Mouse (Mus musculus): ENCODE measurements around the gene Ccnk.

Ccnk gene

DNA sequence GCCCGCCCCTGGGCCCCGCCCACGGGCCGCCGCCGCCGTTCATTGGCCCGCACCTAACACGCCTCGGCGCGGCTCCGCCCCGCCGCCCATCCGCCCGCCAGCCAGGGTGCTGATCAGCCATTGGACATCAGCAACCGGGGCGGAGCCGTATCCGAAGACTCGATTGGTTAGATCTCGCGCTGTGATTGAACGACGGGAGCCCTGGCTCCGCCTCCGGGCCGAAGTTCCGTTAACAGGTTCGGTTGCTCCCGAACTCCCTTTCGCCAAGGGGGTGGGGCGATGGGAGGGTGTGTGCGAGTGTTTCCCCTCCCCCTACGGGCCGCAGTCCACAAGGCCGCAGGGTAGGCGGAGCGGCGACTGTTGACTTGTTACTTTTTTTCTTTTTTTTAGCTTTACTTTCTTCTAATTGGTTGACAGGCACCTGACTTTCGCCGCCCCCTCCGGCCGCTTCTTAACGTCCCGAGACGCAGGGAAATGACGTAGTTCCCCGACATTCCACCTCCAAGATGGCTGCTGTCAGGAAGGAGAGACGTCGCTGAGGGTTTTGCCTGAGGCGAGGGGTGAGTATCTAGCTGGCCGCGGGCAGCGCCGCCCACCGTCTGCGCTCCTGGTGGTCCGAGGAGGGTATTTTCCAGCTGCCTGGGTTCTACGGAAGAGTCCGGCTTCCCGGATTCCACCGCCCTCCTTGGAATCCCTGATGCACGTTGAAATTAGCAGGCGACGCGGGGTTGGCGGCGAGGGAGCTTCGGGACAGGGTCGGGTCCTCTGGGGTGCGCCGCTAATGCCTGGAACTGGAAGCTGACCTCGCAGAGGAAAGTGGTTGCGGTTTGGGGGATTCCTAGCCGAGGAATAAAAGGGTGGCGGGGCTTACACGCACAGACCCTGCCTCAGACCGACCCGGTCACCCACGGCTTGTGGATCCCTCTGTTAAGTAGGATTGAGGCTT lies at the start of gene Ccnk:
TSS of gene Ccnk (plus strand) at position 259 of the 946 bp plus-strand sequence.
- peak; percentile 95 for DNase-seq

- DNase-seq = no peak
Measured at GRCm38 (mm10) chr12:108132450-108133070, 46.8 kb upstream of the Ccnk start.

GRCm38 (mm10) chr12:108133181-108133580 lies 46.2 kb upstream of the Ccnk start:
- DNase-seq = no peak

DNA sequence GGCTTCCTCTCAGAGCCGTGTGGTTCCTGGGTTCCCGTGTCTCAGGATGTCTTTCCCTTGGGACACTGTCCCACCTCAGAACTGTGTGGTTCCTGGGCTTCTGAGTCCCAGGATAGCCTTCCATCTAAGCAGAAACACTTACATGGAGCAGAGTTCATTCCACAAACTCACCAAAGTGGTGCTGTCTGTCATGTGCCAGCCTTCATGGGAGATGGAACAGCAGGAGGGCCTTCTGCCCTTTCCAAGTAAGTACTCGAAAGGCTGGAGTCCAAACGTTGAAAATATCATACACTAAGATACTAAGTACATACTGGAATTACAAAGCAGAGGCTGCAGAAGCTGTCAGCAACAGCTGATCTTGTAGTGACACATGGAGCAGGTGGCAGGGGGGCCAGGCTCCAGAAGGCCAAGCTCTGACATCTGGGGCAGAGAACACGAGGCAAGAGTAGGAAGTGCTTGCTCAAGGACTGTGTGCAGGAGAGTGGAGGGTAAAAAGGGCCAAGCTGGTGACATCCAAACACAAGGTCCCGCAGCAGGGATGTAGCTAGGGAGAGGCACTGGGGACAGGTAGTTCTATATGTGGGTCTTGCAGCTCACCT lies 43.7 kb upstream of the Ccnk start:
- no peak for DNase-seq

GRCm38 (mm10) chr12:108143624-108144498 lies 35.5 kb upstream of the Ccnk start:
- DNase-seq = no peak

DNA sequence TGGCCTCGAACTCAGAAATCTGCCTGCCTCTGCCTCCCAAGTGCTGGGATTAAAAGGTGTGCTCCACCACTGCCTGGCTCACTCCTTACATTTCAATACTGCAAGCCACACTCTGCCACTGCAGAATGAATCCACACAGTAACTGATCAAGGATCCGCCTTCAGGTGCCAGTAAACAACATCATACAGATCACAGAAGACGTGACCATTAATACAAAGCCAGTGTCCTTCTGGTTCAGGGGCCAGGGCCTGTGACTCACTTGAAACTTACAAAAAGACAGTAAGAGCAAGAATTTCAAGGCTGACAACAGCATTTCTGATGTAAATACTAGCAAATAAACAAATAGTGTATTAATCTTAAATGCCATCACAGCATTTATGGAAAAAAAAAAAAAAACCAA lies 34.2 kb upstream of the Ccnk start:
- no peak for DNase-seq

DNA sequence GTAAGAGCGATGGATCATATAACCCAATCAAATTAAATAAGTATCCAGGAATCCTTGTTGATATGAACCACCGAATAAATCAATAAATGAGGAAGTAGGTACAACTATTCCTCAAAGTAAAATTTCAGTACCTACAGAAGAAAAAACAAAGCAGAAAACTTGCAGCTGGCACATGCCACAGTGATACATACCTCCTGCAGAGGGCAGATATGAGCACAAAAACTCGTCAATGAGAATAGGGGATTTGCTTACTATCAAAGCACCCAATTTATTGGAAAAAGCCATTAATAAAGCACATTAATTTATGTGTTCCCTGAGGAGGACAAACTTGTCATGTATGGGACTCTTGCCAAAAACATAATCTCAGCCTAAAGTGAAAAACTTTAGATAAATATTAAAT lies 29.6 kb upstream of the Ccnk start:
- DNase-seq = no peak

DNA sequence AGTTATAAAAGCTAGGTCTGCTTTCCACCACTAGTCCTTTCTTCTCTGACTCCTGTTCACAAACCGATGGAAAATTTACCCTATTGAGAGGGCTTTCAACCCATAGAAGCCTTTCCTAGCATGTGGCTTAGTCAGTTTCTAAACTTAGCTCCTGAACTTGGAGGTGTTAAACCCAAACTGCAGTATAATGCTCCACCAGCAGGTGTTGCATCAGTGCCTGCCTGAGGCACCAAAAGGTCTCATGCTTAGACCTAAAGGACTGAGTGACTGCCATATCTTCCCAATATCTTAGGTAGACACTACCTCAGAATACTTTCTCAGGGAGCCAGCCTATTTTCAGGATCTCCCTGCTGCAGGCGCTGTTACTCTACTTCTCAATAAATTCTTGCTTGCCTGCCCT lies 26.6 kb upstream of the Ccnk start:
- DNase-seq = no peak

GRCm38 (mm10) chr12:108159863-108160262 lies 19.5 kb upstream of the Ccnk start:
- no peak for DNase-seq

- peak; percentile 25 for DNase-seq
Measured at GRCm38 (mm10) chr12:108162036-108162435, 17.3 kb upstream of the Ccnk start.

- no peak for DNase-seq
Measured at GRCm38 (mm10) chr12:108163706-108164105, 15.7 kb upstream of the Ccnk start.

DNA sequence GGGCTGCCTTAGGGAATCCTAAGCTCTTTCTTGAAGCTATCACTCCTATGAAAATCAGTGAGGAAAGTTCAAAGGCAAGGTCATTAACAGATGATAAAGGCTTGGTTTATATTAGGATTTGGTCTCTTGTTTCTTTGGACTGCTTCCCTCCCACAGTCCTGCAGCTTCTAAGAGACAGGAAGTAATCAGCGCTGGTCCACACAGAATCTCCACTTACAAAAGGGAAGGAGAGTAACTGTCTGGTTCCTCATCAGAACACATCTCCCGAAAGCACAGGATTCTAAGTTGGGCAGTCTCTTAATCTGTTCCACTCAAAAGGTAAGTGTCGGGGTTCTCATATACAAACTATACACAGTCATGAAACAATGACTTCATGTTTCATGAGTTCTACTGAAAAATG lies 10.5 kb upstream of the Ccnk start:
- no peak for DNase-seq

GRCm38 (mm10) chr12:108170467-108170866 lies 8.9 kb upstream of the Ccnk start:
- DNase-seq = no peak

DNA sequence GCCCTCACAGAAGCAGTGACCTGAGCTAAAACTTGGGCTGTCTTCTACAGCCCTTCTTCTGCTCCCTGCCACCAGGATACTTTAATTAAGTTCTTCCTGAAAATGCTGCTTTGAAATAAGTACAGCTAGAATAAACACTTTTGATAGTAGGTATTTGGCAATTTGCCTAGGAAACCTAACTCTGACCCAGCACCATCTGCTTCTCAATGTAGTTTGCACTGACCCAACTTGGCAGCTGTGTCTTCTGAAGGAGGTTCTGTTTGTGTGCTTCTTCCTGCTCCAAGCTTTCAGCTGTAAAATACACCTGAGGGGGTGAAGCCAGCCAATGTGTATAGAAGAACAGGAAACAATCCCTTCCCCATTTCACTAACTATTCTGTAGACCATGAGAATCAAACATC lies 8.0 kb upstream of the Ccnk start:
- DNase-seq = no peak

DNA sequence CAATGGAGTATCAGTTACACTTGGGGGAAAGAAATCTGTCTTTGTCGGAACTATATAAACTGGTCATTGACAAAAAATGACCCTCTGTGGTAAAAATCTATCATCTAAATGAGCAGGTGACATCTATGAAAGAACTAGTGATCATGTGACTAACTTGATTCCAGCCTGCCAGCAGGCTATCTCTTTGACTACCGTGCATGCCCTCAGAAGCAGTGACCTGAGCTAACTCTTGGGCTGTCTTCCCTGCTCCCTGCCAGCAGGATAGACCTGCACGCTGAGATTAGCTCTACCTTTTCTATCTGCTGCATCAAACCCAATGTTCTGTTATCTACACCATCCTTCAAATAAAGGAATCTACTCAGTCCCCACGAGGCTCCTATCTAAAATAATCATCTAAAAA lies 6.7 kb upstream of the Ccnk start:
- DNase-seq = no peak

DNA sequence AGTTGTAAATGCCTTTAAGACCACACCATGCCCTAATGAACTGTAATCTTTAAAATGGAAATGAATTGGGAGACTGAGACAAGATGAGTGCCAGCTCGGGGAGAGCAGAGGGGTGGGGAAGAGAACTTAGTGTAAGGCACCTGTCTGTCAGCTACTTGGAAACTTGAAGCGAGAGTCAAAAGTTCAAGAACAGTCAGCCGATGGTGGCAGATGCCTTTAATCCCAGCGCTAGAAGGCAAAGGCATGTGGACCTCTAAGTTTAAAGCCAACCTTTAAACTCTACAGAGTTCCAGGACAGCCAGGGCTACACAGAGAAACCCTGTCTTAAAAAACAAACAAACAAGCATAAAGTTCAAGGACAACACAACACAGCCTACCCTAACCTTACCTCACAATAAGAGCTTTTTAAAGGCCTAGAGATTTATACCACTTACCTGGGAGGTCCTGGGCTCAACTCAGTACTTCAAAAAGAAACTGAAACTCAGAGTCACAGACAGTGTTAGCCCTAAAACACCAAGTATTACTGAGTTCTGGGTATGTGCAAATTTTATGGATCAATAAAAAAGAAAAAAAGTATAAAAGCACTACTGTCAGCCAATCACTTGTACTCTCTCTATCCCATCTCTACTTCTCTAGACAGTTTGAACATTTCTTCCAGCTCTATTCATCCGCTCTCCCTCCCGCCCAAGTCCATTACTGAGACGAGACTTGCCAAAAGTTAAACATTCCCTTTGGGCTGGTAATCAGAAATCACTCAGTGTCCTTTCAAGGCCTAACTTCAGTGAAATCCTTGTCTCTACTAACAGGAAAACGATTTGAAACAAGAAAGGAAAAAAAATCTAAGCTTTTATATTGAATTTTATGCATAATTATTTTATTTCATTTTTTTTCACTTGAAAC lies 4.5 kb upstream of the Ccnk start:
- DNase-seq = no peak

DNA sequence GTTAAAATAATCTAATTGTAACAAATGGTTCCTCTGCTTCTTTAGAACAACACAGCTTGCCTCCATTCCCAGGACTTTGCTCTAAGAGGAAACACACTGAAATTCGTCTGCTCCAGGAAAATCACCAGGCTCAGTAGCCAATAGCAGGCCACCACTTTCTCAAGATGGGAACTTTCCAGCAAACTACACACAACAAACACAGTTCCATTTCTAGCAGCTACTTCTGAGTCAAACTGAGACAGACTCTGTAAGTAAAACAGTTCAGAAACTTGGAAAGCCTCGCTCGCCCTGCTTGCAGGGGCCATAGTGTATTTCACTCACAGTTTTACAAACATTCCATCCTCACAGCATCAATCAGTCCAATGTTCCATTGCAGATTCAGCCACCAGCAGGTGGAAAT lies 3.0 kb upstream of the Ccnk start:
- no peak for DNase-seq

DNA sequence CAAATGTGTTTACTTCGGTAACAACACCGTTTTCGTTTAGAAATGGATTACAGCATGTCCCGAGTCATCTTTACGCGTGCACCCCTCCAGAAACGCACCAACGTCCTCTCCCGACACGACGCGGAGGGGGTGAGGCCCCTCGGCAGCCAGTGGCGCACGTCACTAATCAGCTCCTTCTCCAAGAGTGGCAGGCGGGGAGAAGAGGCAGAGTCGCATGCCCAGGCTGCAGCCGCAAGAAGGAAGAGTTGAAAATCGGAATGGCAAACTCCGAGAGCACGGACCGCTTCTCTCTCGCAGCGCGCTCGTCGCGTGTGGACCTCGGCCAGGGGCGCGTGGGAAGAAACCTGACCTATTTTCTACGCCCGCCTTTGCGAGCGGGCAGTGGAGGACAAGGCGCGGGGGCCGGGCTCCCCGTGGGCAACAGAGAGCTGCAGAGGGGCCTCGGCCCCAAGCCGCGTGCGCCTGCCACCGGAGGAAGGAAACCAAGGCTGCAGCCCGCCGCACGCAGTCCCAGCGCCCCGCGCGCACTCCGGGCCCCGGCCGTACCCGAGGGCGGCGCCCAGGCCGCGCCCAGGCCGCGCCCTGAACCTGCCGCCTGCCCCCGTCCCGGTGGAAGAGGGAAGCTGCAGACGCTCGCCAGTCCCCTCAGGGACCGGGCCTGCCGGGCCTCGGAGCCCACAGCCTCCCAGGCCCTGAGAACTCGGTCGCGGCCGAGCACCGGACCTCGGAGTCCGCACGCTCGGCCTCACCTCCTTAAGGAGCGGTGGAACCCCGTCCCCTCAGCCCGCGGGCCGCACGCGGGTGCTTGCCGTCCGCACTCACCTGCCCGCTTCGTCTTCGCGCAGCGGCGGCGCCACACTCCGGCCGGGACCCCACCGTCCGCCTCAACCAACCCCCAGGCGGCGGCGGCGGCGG lies 791 bp upstream of the Ccnk start:
- DNase-seq = peak; percentile 52

DNA sequence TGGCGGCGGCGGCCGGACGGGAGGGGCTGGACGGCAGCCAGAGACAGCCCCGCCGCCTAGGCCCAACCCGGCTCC lies 296 bp upstream of the Ccnk start, which contains the start of gene Setd3:
TSS of gene Setd3 (minus strand) at position 69 of the 75 bp plus-strand sequence.
- DNase-seq = no peak

- no peak for DNase-seq
Measured at GRCm38 (mm10) chr12:108181716-108182115, 2.3 kb downstream of the Ccnk start.

DNA sequence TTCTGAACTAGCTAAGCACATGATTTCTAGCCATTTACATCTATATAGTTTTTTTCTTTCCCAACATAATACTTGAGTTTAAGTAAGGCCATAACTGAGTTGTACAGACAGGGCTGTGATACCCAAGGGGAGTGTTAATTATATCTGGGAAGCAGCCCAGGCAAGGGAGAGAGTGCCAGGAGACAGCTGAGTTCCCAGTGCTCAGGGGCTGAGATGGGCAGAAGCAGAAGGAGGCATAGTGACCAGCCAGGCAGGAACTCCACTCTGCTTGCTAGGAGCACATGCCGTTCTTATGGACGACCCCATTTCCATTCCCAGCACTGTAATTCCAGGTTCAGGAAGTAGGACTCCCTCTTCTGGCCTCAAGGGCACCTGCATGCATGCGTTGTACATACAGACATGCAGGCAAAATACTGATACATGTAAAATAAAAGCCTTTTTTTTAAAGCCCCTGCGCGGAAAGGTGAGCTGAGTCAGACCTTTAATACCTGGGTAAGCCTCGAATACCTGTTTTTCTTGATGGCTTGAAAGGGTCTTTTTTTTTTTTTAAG lies 8.2 kb downstream of the Ccnk start:
- peak; percentile 30 for DNase-seq
